Mouse (Mus musculus) heart, adult 8-10 months (tissue): Measurements from ENCODE around the gene Spocd1. TPM values are rescaled to one million over a fixed set of nuclear protein-coding genes. Genes with fewer than 3 reads are reported as not detected.
"Not testable (repeated sequence)": the region's sequence is repeated elsewhere in the genome, so short reads cannot be mapped to it uniquely, and the experiment has no call there.

Source experiments
- DNase-seq: peaks from one replicate; pipeline ENCODE4 v3.0.0; 2022; ENCODE audit warnings: low spot score
- total RNA-seq, 4 experiments: library from RNA; stranded (reverse); gene quantifications; 2 replicates each; pipeline ENCODE4 v1.2.4; 2022

The Spocd1 gene
- total RNA-seq: under 1 TPM in 1 of 4 experiments, not detected in 3; 0.09 TPM

DNA sequence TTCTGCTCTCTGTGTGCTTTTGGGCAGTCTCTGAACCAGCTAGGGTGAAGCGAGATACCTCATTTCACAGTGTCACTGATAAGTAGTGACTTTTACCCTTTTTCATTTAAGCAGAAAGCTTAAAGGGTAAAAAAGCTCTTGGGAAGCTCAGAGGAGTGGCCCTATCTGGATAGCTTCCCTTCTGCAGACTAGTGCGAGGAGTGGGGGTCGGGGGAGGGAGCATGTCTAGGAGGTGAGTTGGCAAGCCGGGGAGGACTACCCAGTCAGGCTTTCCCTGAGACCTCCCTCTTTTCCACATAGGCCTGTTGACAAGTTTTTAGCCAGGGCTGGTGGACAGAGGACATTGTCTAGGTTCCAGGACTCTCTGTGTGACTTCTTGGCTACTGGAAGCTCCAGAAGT is at the start of gene Spocd1:
Gene Spocd1 (plus strand): TSS at position 301 of the 400 bp plus-strand sequence.
- no peak for DNase-seq

GRCm38 (mm10) chr4:129880615-129881014 is 48.4 kb upstream of the Spocd1 start:
- no peak for DNase-seq

DNA sequence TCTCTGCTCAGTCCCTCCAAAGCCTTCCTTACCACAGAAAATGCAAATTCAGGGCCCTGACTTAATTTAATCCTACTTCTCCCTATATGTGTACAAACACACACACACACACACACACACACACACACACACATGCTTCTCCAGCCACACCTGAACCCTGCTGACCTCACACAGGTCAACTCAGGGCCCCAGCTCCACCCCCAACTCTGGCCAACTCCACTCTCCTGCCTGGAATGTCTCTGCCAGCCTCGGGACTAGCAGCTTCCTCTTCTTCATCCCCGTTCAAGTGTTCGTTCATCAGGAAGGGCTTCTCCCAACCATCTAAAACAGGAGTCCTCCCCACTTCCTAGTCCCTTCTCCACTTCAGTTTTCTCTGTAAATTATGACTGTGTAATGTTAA is 47.4 kb upstream of the Spocd1 start:
- no peak for DNase-seq

GRCm38 (mm10) chr4:129882555-129883293 is 46.3 kb upstream of the Spocd1 start:
- DNase-seq: peak; percentile 65

GRCm38 (mm10) chr4:129884041-129884930 is 44.8 kb upstream of the Spocd1 start:
- DNase-seq: no peak

DNA sequence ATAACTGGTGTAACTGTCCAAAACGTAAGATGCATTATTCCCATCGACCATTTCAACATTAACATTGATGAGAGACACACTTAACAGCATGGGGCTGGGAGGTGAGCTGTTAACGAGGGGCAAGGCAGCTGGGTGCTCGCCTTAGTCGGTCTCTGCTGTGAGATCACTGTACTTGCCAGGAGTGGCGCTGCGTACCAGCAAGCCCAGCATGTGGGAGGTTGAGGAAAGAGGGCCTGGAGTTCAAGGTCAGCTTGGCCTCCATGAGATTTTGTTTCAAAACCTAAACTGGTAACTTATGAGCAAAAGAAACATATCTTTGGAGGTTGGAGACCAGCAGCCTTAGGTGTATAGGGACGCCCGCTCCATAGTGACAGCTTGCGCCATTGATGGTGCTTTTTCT is 39.4 kb upstream of the Spocd1 start:
- no peak for DNase-seq

- no peak for DNase-seq
Measured at GRCm38 (mm10) chr4:129890094-129890493, 39.0 kb upstream of the Spocd1 start.

DNA sequence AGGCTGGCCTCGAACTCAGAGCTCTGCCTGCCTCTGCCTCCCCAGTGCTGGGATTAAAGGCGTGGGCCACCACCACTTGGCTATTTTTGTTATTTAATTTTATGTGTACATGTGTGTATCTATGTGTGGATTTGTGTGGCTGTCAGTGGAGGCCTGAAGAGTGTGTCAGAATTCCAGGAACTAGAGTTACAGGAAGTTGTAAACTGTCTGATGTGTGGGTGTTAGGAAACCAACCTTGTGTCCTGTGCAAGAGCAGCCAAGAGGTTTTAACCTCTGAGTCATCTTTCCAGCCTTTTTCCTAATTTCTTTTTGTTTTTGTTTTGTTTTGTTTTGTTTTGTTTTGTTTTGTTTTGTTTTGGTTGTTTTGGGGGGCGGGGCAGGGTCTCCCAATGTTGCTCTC is 34.2 kb upstream of the Spocd1 start:
- DNase-seq: no peak

DNA sequence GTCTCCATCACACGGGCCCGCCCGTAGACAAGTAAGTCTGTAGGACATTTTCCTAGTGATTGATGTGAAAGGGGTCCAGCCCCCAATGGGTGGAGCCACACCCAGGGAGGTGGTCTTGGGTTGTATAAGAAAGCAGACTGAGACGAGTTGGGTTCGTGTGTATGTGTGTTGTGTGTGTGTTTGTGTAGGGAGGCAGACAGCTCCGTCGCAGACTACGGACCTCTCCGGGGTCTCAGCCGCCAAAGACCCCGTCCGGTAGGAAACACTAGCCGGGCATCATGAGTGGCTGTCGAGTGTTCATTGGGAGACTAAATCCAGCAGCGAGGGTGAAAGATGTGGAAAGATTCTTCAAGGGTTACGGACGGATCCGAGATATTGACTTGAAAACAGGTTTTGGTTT is 30.2 kb upstream of the Spocd1 start:
- not testable (repeated sequence) for DNase-seq

DNA sequence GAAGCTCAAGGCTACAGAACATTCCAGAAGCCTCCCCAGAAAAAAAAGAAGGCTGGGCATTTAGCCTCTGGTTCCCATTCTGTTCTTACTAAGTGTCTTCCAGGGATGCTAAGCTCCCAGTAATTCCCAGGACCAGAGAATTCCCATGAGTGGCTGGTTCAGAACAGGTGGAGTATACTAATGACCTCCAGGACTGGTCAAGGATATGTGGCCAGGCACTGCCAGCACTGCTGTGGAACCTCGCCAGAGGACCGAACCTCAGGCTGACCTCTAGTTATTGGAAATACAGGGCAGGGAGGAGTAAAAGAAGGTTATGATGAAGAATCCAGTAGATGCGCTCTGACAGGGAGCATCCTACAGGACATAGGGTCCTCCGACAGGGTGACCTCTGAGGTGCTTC is 26.7 kb upstream of the Spocd1 start:
- DNase-seq: no peak

- DNase-seq: no peak
Measured at GRCm38 (mm10) chr4:129903577-129903976, 25.5 kb upstream of the Spocd1 start.

- DNase-seq: no peak
Measured at GRCm38 (mm10) chr4:129905032-129905431, 24.0 kb upstream of the Spocd1 start.

GRCm38 (mm10) chr4:129906016-129906415 is 23.0 kb upstream of the Spocd1 start:
- no peak for DNase-seq

GRCm38 (mm10) chr4:129908836-129909235 is 20.2 kb upstream of the Spocd1 start:
- no peak for DNase-seq

DNA sequence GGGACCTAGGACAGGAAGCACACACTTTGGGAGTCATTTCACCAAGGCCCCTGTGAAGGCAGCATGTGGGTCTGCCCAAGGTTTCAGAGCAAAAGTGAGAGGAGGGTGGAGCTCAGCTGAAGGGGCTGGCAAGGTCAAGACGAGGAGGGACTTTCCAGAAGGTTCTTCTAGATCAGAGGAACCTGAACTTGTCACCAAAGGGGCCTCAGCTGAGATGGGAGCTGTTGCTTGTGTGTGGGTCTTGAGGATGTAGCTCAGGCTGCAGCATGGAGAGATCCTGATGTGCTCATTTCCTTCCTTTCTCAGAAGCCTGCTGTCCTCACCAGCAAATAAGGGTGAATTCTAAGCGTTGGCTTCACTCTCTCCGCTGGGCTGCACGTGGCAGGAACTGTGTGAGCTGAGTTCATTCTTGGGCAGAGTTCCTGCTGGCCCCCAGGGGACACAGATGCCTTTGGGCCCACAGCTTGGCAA is 19.8 kb upstream of the Spocd1 start:
- no peak for DNase-seq

DNA sequence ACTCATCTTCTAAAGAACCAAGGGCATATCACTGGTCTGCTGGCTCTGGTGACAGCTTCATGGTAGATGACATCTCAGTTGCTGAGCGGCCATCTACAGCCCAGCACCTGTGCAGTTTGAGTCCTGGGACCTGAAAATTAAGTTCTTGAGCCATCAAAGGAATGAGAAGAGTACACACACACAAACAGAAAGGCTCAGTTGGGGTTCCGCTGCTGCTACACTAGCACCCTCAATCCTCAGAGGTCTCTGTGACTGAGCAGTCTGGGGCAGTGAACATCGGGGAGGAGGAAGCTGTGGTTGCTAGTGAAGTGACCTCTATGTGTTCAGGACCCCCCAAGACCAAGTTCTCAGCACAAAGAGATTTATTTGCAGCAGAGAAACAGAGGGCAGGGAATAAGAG is 16.1 kb upstream of the Spocd1 start:
- no peak for DNase-seq

DNA sequence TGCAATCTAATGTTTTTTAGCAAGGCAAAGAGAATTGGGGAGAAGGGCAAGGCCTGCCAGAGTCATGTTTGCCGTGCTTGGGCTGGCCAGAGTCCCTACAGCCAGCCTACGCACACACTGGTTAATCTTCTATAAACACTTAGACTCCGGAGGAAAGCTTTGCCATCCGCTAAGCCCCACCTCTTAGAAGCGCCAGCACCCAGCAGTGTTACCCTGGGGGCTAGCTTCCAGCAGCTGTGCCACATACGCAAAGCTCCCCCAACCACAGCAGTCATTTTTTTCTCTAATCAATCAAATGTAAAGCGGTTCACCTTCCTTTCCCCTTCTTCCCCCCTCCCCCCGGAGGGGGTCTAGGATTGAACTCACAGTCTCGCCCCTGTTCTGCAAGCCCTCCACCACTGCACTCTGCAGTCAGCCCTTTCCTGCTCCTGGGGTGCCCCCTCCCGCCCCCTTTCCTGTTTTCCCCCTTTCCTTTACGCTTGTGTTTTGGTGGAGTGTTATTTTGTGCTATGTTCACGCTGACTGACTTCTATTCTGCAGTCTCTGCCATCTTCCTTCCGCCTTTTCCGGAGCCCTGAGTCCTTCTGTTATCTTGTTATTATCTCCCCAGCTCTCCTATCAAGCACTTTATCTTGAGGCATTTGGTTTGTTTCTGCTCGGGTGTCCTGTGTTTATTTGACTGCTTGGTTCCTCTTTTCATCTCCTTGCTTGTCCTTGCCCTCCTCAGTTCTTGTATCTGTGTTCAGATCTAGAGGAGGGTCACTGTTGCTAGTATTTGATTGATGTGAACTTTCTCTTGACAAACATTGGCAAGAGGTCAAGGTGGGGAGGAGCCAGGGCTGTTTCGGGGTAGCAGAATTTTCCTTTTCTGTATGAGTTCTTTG is 15.0 kb upstream of the Spocd1 start:
- DNase-seq: no peak

- DNase-seq: no peak
Measured at GRCm38 (mm10) chr4:129914686-129915085, 14.4 kb upstream of the Spocd1 start.

DNA sequence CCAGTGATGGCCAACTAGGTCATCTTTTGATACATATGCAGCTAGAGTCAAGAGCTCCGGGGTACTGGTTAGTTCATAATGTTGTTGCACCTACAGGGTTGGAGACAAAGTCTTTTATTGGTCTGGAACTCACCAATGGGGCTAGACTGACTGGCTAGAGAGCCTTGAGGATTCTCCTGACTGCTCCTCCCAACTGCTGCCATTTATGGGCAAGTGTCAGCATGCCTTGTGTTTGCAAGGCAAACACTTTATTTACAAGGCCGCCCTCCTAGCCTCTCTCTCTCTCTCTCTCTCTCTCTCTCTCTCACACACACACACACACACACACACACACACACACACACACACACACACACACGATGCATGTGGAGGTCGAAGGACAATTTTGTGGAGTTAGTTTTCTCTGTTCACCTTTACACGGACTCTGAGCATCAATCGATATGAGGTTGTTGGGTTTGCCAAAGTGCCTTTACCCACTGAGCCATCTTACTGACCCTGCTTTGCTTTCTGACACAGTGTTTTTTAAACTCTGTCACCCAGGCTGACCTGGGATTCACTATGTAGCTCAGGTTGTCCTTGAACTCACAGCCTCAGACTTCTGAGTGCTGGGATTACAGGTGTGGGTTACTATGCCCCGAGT is 13.6 kb upstream of the Spocd1 start:
- no peak for DNase-seq

DNA sequence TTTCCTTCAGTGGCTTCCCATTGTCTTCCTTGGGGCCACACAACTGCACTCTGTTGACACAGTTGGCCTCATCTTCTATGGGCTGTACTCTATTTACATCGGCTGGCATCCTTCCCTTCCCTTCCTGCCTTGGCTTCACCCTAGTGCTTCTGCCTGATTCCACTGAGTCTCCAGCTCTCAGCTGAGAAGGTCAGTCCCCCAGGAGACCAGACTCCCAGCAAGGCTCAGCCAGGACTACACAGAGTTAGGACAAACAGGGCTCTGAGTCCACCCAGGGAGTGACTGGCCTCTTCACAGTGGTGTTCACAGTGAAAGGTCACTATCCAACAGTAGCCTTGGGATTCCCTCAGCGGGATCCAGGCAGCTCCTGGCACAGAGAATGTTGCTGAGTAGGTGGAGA is 12.9 kb upstream of the Spocd1 start:
- DNase-seq: peak; percentile 13

DNA sequence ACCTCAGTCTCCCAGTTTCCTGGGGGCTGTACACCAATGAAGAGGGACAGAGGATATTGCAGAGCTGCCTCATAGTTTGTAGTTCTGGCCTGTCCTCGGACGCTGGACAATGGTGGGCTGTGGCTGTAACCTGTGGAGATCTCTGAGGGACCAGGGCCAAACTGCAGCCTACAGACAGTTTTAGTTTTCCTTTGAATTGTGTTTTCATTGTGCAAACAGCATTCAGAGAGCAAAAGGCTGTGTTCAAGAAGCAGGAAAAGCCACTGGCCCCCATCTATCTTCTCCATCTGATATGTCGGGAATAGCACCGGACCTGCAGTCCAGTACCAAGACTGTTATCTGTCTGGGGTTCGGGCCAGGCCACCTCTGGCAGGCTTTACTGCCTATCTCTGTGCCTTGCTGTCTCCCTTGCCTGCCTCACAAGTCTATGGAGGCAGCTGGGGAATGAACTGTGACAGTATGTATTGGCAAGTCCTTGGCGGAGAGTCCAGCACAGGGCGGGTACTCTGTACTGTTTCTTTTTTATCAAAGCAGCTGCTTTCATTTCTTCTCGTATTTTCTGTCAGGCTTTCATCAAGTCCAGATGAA is 11.9 kb upstream of the Spocd1 start:
- DNase-seq: peak; percentile 32
